Mouse (Mus musculus) CH12.LX (cell line): ENCODE measurements at regions not wholly inside any gene's neighbourhood (a gene's known extent, or its start where the extent isn't known, plus 50 kb on each side); places are given as distances from the start of the nearest gene placed in this dataset.

Experiments used
- DNase-seq: peaks from one replicate; pipeline ENCODE4 v3.0.0-alpha.2; 2013; ENCODE audit errors: extremely low read depth
- H3K27ac ChIP-seq: 2 replicates; pipeline ENCODE4 v1.5.1; 2012; ENCODE audit warnings: low read depth, mild to moderate bottlenecking, control low read depth, moderate library complexity; ENCODE audit not compliant: insufficient read depth
- H3K27me3 ChIP-seq: replicated peaks from 2 replicates; pipeline ENCODE3; 2012; ENCODE audit warnings: inconsistent platforms
- H3K36me3 ChIP-seq, 2 experiments: replicated peaks in 1 of 2; 2 replicates each; pipeline versions ENCODE3 to v1.6.1; 2012; ENCODE audit warnings: inconsistent platforms in 1 of 2, low read length in 1 of 2, mild to moderate bottlenecking in 1 of 2, mixed read lengths in 1 of 2, moderate library complexity in 1 of 2; ENCODE audit not compliant: control insufficient read depth in 1 of 2, insufficient read depth in 1 of 2
- H3K4me1 ChIP-seq, 2 experiments: 2 replicates each; pipeline ENCODE4 v1.6.1; 2012; ENCODE audit warnings: inconsistent platforms in 1 of 2, moderate library complexity in 1 of 2; ENCODE audit not compliant: insufficient read depth in 2 of 2, control insufficient read depth in 1 of 2
- H3K4me2 ChIP-seq: 2 replicates; pipeline ENCODE4 v1.6.1; 2012; ENCODE audit warnings: low read depth, mild to moderate bottlenecking, control low read depth; ENCODE audit not compliant: poor library complexity, insufficient read depth, severe bottlenecking
- H3K4me3 ChIP-seq, 3 experiments: fragments of 150-350 bp in 1 of 3; sonication (generic) in 1 of 3; replicated peaks in 1 of 3; 2 replicates each; pipeline versions ENCODE3 to v1.5.1; 2011 to 2012; ENCODE audit warnings: low read depth in 2 of 3, low read length in 2 of 3, mild to moderate bottlenecking in 2 of 3, moderate library complexity in 2 of 3, control low read depth in 1 of 3, improper control_type of control experiment in 1 of 3, inconsistent platforms in 1 of 3, mixed read lengths in 1 of 3; ENCODE audit not compliant: poor library complexity in 1 of 3
- H3K79me2 ChIP-seq: replicated peaks from 2 replicates; pipeline ENCODE4 v1.6.1; 2012; ENCODE audit warnings: mild to moderate bottlenecking, moderate library complexity; ENCODE audit not compliant: control insufficient read depth, poor library complexity, insufficient read depth, severe bottlenecking; ENCODE audit errors: extremely low read depth
- H3K9ac ChIP-seq: 2 replicates; pipeline ENCODE4 v1.6.1; 2012; ENCODE audit warnings: low read depth, mild to moderate bottlenecking, control low read depth, moderate library complexity; ENCODE audit not compliant: insufficient read depth
- H3K9me3 ChIP-seq: replicated peaks from 2 replicates; pipeline ENCODE3; 2012; ENCODE audit warnings: low read length, inconsistent platforms, mixed read lengths
- BHLHE40 ChIP-seq: IDR thresholded peaks from 2 replicates; pipeline ENCODE4 v1.6.1; 2011; ENCODE audit warnings: mild to moderate bottlenecking, low read depth, low read length, improper control_type of control experiment
- EP300 ChIP-seq: IDR thresholded peaks from 2 replicates; pipeline ENCODE4 v1.6.1; 2011; ENCODE audit warnings: low read length, improper control_type of control experiment
- IRF4 ChIP-seq: IDR thresholded peaks from 2 replicates; pipeline ENCODE4 v1.6.1; 2014; ENCODE audit warnings: low read depth, mild to moderate bottlenecking, inconsistent platforms, low read length, improper control_type of control experiment
- JUN ChIP-seq: IDR thresholded peaks from 2 replicates; pipeline ENCODE4 v1.6.1; 2011; ENCODE audit warnings: low read depth, mild to moderate bottlenecking, low read length, improper control_type of control experiment, moderate library complexity; ENCODE audit not compliant: insufficient read depth
- JUND ChIP-seq: conservative IDR thresholded peaks from 2 replicates; pipeline ENCODE4 v1.6.1; 2011; ENCODE audit warnings: low read depth, low read length, improper control_type of control experiment
- KAT2A ChIP-seq: IDR thresholded peaks from 2 replicates; pipeline ENCODE4 v1.6.1; 2012; ENCODE audit warnings: low read length, improper control_type of control experiment, inconsistent platforms; ENCODE audit not compliant: insufficient replicate concordance
- MAFK ChIP-seq: IDR thresholded peaks from 2 replicates; pipeline ENCODE4 v1.6.1; 2011; ENCODE audit warnings: low read length, improper control_type of control experiment; ENCODE audit not compliant: insufficient replicate concordance
- MAX ChIP-seq: IDR thresholded peaks from 2 replicates; pipeline ENCODE4 v1.6.1; 2011; ENCODE audit warnings: low read length, improper control_type of control experiment
- MAZ ChIP-seq: IDR thresholded peaks from 2 replicates; pipeline ENCODE4 v1.6.1; 2012; ENCODE audit warnings: low read depth, mild to moderate bottlenecking, inconsistent platforms, low read length, improper control_type of control experiment, moderate library complexity
- MXI1 ChIP-seq: IDR thresholded peaks from 2 replicates; pipeline ENCODE4 v1.6.1; 2011; ENCODE audit warnings: mild to moderate bottlenecking, low read depth, low read length, improper control_type of control experiment
- MYC ChIP-seq: IDR thresholded peaks from 2 replicates; pipeline ENCODE4 v1.6.1; 2011; ENCODE audit warnings: low read depth, mild to moderate bottlenecking, improper control_type of control experiment, low read length
- PAX5 ChIP-seq: IDR thresholded peaks from 2 replicates; pipeline ENCODE4 v1.6.1; 2012; ENCODE audit warnings: low read length, inconsistent platforms, mixed read lengths
- POLR2A ChIP-seq: IDR thresholded peaks from 2 replicates; pipeline ENCODE4 v1.6.1; 2011; ENCODE audit warnings: low read depth, mild to moderate bottlenecking, improper control_type of control experiment, low read length
- POLR2AphosphoS2 ChIP-seq: IDR thresholded peaks from 2 replicates; pipeline ENCODE4 v1.6.1; 2011; ENCODE audit warnings: low read depth, low read length, improper control_type of control experiment
- RCOR1 ChIP-seq: conservative IDR thresholded peaks from 2 replicates; pipeline ENCODE4 v1.6.1; 2012; ENCODE audit warnings: low read depth, mild to moderate bottlenecking, inconsistent platforms, low read length, improper control_type of control experiment
- SIN3A ChIP-seq: IDR thresholded peaks from 2 replicates; pipeline ENCODE4 v1.6.1; 2012; ENCODE audit warnings: low read length, improper control_type of control experiment, inconsistent platforms
- UBTF ChIP-seq: IDR thresholded peaks from 2 replicates; pipeline ENCODE4 v1.6.1; 2012; ENCODE audit warnings: low read depth, mild to moderate bottlenecking, inconsistent platforms, low read length, improper control_type of control experiment, moderate library complexity
- USF1 ChIP-seq: IDR thresholded peaks from 2 replicates; pipeline ENCODE4 v1.6.1; 2014; ENCODE audit warnings: low read depth, mild to moderate bottlenecking, inconsistent platforms, low read length, improper control_type of control experiment
- ZC3H11A ChIP-seq: IDR thresholded peaks from 2 replicates; pipeline ENCODE4 v1.6.1; 2012; ENCODE audit warnings: low read depth, mild to moderate bottlenecking, inconsistent platforms, low read length, improper control_type of control experiment
- ZKSCAN1 ChIP-seq: IDR thresholded peaks from 2 replicates; pipeline ENCODE4 v1.6.1; 2012; ENCODE audit warnings: low read depth, inconsistent platforms, low read length, improper control_type of control experiment, borderline replicate concordance
- ZMIZ1 ChIP-seq: IDR thresholded peaks from 2 replicates; pipeline ENCODE4 v1.6.1; 2012; ENCODE audit warnings: low read depth, mild to moderate bottlenecking, inconsistent platforms, low read length, improper control_type of control experiment
- ZNF384 ChIP-seq: IDR thresholded peaks from 2 replicates; pipeline ENCODE4 v1.6.1; 2012; ENCODE audit warnings: low read depth, low read length, improper control_type of control experiment, inconsistent platforms
- dilution Hi-C: fragments of 300-500 bp; cut with MboI; formaldehyde crosslinking; loops from 2 replicates; pipeline ENCODE4 v1.14.3; 2020; ENCODE audit warnings: low sequenced_read_pairs; ENCODE audit not compliant: extremely low pct_unique_long_range_greater_than_20kb, extremely low pct_ligation_motif_present
- in situ Hi-C: fragments of 300-500 bp; cut with MboI; formaldehyde crosslinking; loops from 3 replicates; pipeline ENCODE4 v1.14.3; 2019; ENCODE audit warnings: low sequenced_read_pairs, low pct_ligation_motif_present, low pct_unique_long_range_greater_than_20kb, mixed read lengths

DNA sequence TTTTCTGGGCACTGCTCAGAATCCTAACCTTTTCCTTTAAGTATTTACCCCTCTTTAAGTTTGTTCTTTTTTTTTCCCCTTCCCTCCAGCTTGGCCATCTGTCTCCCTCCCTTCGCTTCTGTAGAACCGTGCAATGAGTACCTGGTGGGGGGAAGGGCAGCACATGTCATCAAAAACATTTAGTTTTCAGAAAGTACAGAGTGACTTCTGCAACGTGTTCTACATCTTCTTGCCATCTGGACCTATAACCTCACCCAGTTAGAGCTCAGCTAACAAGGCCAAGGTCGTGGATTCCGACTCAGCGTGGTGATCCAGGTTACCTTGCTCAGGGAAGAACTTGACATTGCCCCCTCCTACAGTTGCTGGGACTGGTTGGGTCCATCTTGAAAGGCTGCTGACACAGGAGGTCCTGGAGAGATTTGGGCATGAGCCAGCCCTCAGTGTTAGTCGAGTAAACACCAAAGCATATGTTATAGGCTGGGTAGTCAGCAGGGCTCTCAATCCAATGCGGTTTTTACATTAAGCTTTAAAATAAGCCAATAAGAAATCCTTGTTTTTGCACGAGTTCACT is 1075.0 kb downstream of the Synb start:
- DNase-seq, result no peak
- no peak for TF ChIP-seq SIN3A
- TF ChIP-seq USF1, result no peak
- TF ChIP-seq JUN, result no peak
- TF ChIP-seq ZC3H11A, result no peak
- TF ChIP-seq BHLHE40, result no peak
- no peak for TF ChIP-seq PAX5
- no peak for TF ChIP-seq ZMIZ1
- Histone ChIP-seq H3K36me3 (no peaks in the 10 kb centered on the region), H3K9me3 (no peaks in the 10 kb centered on the region), H3K9ac (no peak overlapping the region), H3K4me3 (no peak overlapping the region), H3K4me2 (no peak overlapping the region), H3K4me1 (no peaks in the 10 kb centered on the region), H3K79me2 (no peaks in the 10 kb centered on the region), H3K27ac (no peak overlapping the region), H3K27me3 (no peaks in the 10 kb centered on the region)
- in situ Hi-C loops (no loop called here), dilution Hi-C loops (no loop called here)

- no peak overlapping the region for H3K9ac ChIP-seq
- no peak overlapping the region for H3K4me3 ChIP-seq
- no peak overlapping the region for H3K4me2 ChIP-seq
- H3K79me2 ChIP-seq, result no peaks in the 10 kb centered on the region
- H3K36me3 ChIP-seq, result no peaks in the 10 kb centered on the region
- TF ChIP-seq KAT2A, result no peak
- no peak for TF ChIP-seq ZKSCAN1
- TF ChIP-seq ZNF384, result no peak
- TF ChIP-seq JUND, result no peak
- no peak for TF ChIP-seq USF1
- TF ChIP-seq MAX, result no peak
- no peak for TF ChIP-seq MAZ
- TF ChIP-seq ZC3H11A, result no peak
- TF ChIP-seq ZMIZ1, result no peak
- no peak for TF ChIP-seq POLR2AphosphoS2
- no peak for TF ChIP-seq UBTF
- no peak for TF ChIP-seq SIN3A
- TF ChIP-seq POLR2A, result no peak
- TF ChIP-seq EP300, result no peak
- TF ChIP-seq IRF4, result no peak
- no peak for TF ChIP-seq MXI1
- TF ChIP-seq RCOR1, result no peak
- TF ChIP-seq MYC, result no peak
- no peak for TF ChIP-seq MAFK
- H3K27ac ChIP-seq, result no peak overlapping the region
- no peaks in the 10 kb centered on the region for H3K9me3 ChIP-seq
- H3K4me1 ChIP-seq, result no peaks in the 10 kb centered on the region
- dilution Hi-C loops (no loop called here), in situ Hi-C loops (no loop called here)
- no peak for DNase-seq
- H3K27me3 ChIP-seq, result no peaks in the 10 kb centered on the region
Observed at GRCm38 (mm10) chr14:68218471-68218870, 1075.6 kb downstream of the Synb start.
